Mouse (Mus musculus): Measurements from ENCODE around the gene St3gal3. TPM values are rescaled to one million over a fixed set of nuclear protein-coding genes. Genes with fewer than 3 reads are reported as not detected.

The St3gal3 gene
- polyA plus RNA-seq, 1 experiment = 50.9 TPM

DNA sequence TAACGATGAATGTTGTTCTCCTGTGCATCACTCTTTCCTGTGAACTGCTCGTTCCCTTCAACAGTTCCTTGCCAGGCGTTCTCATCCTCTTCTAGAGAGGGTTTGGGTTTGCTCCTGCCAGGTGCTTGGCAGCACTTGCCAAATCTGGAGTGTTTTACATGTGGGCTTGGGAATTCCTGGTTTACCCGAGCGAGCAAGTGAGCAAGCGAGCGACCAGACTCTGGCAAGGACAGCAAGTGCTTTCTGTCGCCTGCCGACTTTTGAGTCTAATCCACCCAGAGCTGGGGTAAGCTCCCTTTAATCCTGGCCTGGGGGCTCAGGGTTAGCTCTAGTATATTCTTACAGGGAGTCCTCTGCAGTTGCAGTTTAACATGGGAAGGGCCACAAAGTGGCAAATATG lies 105.7 kb downstream of the St3gal3 start:
- no peak for DNase-seq (ENCODE audit: extremely low spot score in 1 of 2, low spot score in 1 of 2)

DNA sequence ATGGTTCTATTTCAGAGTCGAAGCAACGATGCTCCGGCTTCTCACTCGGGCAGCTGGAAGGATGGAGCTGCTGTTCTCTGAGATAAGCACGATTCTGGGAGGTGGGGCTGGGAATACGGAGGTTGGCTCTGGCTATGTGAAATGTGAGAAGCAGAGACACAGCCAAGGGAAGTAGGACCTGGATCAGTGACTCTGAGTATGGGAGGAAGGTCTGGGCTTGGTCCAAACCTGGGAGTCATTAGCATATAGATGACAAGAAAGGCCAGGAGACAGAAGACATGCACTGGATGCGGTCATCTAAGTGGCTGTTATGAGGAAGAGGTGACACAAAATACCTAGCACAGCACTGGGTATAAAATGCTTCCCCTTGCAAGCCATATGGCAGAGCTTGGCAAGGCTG lies 108.8 kb downstream of the St3gal3 start:
- DNase-seq (ENCODE audit: extremely low spot score in 1 of 2, low spot score in 1 of 2) = peak; percentile 36 to 63

DNA sequence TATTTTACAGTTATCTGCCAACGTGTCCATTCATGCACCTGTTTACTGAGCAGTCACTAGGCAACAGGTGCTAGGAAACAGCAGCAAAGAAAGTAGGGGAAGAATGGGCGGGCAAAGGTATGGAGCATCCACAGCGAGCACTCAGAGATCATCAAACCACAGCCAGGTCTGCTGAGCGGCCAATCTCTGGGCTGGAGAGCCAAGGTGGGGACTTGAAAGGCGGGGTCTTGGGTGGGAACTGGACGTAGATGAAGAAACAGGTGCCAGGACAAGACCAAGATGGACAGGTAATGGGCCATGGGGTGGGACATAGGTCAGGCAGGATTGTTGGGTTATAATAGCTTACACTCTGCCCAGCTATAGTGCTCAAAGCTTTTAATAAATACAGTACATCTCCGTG lies 109.3 kb downstream of the St3gal3 start:
- no peak for DNase-seq (ENCODE audit: extremely low spot score in 1 of 2, low spot score in 1 of 2)

DNA sequence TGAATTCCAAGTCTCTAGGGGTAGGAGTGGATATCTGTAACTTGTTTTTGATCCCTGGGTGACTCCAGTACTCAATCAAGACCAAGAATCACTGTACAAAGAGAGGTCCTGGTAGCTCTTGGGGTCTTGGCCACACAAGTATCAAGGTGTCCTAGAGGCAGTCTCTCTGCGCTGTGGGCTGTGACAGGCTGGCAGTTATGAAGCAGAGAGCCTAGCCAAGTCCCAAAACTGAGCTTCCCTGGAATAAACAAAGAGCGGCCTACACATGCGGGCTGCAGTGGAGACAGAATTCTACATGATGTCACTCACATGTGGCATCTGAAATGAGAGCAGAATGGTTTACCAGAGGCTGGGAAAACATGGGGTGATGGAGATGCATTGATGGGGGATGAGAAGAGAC lies 111.9 kb downstream of the St3gal3 start:
- no peak for DNase-seq (ENCODE audit: extremely low spot score in 1 of 2, low spot score in 1 of 2)

DNA sequence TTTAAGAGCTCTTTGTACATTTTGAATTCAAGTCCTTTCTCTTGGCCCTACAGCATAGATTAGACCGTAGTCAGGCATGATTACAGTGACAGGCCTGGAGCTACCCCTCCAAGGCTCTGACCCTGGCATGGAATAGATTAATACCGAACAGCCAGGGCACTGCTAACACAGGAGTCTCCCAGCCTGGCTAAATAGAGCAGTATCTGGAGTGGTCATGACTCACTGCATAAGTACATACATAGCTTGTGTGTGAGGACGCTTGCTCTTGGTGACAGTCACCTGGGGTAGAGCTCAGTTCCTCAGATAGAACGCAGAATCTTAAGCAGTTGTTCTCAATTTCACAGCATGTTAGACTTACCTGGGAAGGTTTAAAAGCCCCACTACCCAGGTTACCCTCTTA lies 112.3 kb downstream of the St3gal3 start:
- no peak for DNase-seq (ENCODE audit: extremely low spot score in 1 of 2, low spot score in 1 of 2)

DNA sequence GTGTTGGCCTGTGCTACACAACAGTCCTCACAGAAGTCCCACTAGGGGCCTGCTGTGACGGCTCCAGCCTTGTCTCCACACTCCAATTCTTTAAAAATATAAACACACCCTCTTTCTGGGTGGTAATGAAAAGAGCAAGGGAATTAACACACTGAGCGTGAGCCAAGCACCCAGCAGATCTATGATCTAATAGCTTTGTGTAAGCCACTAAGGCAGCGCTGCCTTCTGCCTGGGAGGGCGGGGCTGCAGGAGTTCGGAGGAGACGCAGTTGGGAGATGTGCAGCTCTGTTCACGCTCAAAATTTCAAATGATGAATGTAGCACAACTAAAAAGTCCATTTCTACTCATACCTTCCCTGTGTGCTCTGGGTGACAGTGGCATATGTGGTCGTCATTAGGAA lies 115.1 kb downstream of the St3gal3 start:
- no peak for DNase-seq (ENCODE audit: extremely low spot score in 1 of 2, low spot score in 1 of 2)

DNA sequence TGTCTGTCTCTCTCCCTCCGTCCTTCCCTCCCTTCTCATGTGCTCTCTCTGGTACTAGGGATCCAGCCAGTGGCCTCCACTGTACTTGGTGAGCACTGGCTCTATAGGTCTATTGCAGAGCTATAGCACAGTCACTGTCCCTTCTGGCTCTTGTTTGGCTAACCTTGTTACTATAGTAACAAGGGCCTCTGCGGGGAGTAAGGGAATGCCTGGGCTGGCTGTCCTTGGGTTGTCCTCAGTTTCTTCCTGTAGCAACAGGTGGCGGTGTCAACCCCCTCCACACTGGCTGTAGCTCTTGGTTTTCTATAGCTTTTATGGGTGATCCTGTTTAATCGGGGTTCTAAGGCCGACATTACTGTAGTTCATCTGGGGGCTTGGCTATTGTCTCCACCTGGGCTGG lies 115.5 kb downstream of the St3gal3 start:
- no peak for DNase-seq (ENCODE audit: extremely low spot score in 1 of 2, low spot score in 1 of 2)

DNA sequence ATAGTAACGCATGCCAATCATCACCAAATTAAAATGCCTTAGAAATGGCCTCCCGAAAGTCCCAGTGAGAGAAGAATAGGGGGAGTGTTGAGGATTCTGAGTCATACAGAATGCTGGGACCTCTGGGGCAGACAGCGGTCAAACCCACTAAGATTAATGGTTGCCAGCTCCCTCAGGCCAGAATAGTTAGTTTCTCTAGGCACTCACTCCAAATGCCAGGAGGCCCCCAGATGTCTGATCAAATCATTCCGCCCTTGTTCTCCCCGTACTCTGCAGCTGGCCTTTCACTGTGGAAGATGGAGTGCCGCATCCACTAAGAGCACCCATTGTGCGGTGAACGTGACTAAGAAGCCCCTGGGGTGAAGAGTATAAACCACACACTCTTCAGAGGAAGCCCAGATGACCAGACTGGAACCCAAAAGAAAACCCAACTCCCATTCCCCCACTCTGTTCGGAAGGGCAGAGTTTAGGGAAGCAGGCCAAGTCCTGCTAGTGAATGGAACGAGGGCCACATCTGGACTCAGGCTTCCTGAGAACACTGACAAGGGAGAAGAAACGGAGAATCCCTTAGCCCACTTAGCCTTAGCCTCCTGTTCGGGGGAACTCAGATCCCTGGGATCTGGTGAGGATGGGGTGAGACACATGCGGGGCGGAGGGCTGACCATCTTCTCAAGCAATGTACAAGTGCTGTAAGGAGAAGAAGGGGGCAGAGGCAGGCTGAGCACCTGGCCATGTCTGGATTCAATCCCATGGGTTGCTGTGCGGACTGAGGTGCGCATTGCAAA lies 117.5 kb downstream of the St3gal3 start:
- no peak for DNase-seq (ENCODE audit: extremely low spot score in 1 of 2, low spot score in 1 of 2)

DNA sequence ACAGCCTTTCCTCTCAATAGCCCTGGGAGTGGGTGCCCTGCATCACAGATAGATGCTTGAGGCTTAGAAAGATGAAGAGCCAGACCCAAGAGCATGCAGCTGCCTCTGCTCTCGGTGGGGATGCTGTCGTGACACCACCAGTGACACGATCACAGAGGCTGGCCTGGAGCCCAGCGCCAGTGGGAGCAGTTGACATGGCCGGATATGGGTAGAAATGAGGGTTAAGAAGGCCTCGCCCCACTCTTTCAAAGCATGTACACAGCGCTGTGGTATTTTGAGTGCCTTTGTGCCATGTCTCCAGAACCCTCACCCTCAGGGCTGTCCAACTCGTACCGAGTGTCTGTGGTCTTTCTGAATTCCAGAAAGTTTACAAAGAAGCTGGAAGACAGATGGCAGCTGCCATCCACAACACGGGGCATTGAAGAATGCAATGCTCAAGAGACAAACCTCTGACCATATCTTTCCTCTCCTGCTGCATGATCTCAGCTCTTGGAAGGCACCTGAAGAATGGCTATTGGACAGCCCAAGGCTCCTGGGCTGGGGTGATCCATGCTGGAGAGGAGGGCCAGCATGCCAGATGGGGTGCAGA lies 118.3 kb downstream of the St3gal3 start:
- DNase-seq (ENCODE audit: extremely low spot score in 1 of 2, low spot score in 1 of 2) = no peak

DNA sequence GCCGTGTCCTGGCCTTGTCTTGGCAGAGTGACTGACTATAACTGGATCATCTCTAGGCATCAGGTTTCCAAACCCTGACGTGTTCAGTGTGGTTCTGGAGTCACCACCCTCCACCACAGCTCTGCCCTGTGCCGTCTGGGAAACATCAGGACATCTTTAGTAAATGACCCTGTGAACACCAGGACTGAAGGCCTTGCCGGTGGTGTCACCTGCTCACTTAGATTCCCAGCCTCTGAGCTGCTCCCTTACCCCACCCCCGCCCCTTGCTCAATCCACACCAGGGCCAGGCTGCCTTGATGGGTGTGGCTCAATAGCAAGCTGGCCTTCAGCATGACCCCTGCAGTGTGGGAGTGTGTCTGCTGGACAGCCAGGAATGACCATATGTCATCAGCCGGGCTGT lies 119.1 kb downstream of the St3gal3 start:
- DNase-seq (ENCODE audit: extremely low spot score in 1 of 2, low spot score in 1 of 2) = no peak

DNA sequence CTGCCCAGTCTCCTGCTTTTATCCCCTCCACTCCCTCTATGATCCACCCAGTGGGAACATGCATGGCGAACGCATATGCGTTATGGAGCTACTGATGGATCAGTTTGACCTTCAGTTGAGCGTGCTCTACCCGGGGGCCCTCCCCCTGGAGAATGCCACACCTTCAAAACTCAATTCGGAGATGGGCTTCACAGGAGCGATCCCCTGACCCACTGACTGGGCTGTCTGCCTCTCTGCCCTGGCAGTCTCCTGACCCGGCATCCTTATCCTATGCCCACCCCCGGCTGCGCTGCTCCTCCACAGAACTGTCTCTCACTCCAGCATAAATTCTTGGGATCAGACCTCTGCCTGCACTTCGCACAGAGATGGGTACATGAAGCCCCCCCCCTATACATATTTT lies 119.6 kb downstream of the St3gal3 start:
- DNase-seq (ENCODE audit: extremely low spot score in 1 of 2, low spot score in 1 of 2) = no peak

DNA sequence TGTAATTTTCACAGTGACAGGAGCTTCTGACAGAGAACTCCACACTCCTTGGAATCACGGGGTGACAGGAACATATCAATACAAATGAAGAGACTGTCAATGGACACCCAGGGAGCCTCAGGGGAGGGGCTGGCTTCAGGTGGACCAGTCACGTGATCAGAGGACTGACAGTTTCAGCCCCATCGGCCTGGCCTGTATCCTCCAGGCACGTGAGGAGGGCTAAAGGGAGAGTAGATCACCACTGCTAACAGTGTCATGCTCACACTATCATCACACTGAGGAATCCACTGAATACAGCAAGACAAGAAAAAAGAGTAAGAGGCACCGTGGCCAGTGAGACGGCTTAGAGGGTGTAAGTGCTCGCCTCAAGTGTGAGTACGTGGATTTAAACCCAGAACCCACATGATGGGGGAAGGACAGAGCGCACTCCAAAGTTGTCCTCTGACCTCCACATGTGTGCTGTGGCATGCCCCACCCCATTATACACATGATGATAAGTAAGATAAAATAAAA lies 124.0 kb downstream of the St3gal3 start:
- DNase-seq (ENCODE audit: extremely low spot score in 1 of 2, low spot score in 1 of 2) = no peak

DNA sequence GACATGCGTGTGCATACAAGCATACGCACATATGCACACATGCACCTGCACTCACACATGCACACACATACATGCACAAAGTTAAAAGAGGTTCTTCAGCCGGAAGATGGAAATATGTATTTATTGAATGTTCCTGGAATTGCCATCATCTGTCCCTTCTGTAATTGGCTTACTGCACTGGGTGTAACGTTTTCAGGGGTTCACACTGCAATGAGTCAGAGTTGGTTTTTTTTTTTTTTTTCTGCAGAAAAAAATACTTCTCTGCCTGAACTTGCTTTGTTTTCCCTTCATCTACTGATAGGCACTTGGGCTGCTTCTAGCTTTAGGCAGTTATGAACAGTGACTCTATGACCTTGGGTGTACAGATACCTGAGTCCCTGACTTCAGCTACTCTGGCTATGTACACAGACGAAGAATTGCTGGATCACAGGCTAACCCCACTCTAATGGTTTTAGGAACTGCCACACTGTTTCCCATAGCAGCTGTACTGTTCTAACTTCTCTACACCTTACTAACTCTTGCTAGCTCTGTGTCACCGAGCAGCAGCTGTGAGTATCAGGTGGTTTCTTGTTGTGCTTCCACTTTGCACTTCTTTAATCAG lies 126.2 kb downstream of the St3gal3 start:
- no peak for DNase-seq (ENCODE audit: extremely low spot score in 1 of 2, low spot score in 1 of 2)

DNA sequence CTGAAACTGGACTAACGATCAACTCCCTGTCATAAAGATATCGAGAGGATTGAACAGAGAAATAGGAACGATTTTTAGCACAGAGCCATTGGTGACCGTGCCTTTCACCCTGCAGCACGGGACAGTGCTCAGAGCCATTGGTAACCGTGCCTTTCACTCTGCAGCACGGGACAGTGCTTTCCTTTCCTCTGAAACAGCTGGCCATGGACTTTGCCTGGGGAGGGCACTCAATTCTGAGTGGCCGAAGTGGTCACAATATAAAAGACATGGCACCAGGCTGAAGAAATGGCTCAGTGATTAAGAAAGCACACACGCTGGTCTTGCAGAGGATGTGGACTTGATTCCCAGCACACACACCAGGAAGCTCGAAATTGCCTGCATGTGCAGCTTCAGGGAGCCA lies 133.4 kb downstream of the St3gal3 start:
- DNase-seq (ENCODE audit: extremely low spot score in 1 of 2, low spot score in 1 of 2) = no peak

DNA sequence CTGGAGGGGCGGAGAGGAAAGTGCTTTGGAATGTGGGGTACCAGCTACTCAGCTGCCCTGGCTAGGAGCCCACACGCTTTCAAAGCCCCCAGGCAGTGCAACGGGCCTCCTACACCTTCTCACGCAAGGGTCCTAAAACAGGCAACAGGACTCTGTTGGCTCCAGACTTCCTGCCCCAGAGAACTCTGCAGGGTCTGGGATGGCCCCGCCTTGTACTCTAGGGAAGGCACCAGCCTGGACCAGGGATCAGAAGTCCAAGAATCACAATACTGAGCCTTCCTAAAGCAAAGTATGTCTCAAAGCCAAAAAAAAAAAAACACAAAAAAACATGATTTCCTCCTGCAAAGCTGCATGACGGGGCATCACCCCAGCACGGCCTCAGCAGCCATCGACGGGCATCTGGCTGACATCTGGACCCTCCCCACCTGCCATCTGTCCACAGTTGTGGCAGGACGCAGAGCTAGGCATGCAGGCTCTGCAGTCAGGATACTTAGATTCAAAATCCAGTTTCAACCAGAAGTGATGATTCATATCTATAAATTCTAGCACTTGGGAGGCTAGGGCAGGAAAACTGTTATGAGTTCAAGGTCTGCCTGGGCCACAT lies 134.0 kb downstream of the St3gal3 start:
- no peak for DNase-seq (ENCODE audit: extremely low spot score in 1 of 2, low spot score in 1 of 2)

DNA sequence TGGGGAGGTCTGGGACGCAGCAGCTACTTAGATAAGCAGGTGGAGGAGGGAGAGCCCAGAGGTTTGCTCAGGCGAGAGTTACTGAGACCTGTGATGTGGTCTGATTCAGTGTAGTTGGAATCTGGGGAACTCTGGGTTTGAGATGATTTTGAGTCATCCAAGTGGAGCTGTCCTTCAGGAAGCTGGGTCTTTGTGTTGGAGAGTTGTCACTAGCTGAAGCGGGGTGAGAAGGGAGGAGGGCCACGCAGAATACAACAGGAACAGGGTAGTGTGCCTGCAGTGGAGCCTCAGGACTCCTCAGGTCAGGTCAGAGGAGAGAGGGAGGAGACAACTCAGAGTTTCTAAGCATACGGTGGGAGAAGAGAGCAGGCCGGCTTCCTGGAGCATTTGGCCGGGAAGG lies 134.8 kb downstream of the St3gal3 start:
- DNase-seq (ENCODE audit: extremely low spot score in 1 of 2, low spot score in 1 of 2) = no peak

DNA sequence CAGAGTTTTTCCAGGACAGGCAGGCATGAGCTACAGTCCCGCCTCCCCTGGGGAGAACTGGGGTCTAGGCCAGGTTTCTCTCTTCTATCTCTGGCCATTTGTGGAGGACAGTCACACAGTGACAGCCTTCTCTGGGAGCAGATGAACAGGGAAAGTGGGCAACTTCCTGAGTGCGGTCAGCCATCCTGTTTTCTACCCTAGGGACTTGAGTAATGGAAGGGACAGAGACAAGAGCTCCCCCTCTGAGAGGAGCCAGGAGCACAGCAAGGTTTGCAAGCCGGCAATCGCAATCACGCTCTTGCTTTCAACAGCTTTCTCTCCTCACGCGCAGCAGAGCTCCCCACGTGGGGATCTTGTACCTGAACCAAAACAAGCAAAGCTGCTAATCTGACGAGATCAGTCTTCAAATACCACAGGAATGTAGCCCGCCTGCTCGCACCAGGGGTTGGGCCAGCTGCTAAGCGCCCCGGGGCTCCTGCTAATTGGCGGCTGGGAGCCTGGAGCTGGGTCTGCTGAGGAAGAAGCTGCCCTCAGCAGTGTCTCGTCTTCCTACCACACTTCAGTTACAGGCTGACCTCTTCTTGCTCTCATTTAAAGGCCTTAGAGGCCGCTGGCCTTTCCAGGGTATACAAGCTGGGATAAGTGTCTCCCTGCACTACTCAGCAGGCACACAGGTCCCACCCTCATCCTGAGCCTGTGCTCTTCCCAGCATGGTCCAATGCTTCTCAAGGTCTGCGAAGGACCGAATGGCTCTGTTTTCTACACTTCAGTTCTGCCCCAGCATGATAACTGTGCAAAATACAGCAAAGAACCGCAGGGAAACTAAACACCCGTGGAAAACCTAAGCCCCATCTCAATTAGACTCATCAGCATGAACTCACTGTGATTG lies 137.1 kb downstream of the St3gal3 start:
- no peak for DNase-seq (ENCODE audit: extremely low spot score in 1 of 2, low spot score in 1 of 2)

DNA sequence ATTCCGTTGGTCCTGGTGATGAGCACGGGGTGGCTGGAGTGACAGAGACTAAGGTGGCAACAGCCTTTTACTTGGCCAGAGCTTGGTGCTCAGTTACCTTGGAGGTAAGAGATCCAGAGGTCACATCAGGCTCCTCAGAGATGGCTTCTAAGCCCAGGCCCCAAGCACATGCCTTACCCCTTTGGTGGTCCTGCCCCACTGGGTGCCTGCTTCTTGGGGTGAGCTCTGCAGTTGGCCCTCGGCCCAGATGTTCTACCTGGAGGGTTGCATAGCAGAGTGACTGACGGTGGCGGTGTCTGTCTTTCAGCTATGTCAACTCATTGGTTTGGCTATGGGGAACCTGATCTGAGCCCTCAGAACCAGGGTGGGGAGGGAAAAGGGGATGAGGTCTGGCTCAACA lies 138.0 kb downstream of the St3gal3 start:
- no peak for DNase-seq (ENCODE audit: extremely low spot score in 1 of 2, low spot score in 1 of 2)

DNA sequence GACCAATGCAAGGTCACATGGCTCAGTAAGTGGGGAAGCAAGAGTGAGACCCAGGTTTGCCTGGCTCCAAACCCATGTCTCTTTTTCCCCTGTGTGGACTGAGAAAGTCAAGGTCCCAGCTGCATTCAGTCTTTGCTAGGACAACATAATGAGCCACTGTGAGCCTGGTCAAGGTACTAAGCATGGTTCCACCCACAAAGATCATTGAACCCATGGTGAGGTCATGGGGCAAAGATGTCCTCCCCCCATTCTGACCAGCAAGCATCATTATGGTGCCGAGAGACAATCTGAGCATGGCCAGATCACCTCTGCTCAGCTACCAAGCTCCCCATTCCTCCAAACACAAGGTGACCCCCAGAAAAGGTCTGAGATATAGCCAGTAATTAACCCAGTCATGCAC lies 139.3 kb downstream of the St3gal3 start:
- no peak for DNase-seq (ENCODE audit: extremely low spot score in 1 of 2, low spot score in 1 of 2)

DNA sequence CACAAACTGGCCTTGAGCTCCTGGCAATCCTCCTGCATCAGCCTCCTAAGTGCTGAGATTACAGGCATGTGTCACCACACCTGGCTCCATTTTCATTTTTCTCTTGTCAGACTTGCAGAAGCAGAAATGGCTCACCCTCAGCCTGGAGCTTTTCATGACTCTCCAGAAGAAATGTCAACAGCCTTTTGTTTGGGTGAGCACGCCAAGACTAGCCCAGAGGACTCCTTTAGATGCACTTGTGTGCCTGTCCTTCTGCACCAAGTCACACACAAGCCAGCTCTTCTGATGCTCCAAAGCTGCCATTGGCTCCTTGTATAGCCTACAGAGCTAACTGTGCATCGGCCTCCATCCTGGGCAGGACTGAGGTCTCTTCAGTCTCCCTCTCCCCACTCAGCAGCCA lies 141.3 kb downstream of the St3gal3 start:
- no peak for DNase-seq (ENCODE audit: extremely low spot score in 1 of 2, low spot score in 1 of 2)

DNA sequence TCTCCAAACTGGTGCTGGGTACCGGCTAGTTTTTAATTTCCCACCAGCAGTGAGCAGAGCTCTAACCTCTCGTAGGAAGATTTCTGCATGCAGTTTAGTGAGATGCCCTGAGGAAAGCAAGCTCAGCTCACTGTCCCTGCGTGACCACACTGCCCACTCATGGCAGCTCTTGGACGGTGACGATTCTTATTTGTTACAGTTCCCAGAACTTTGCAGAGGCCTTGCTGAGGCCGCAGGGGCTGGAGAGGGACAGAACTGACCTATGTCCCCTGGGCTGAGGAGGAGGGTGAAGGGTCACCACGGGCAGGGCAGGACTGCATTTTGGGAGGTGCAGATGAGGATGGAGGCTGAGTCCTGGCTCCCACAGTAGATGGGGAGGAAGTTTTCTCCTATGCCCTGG lies 141.8 kb downstream of the St3gal3 start:
- no peak for DNase-seq (ENCODE audit: extremely low spot score in 1 of 2, low spot score in 1 of 2)

Measured in frontal cortex, adult 2 months (tissue).